Mouse (Mus musculus) heart, postnatal 0 days (tissue): ENCODE measurements around the gene S100a16. TPM values are rescaled to one million over a fixed set of nuclear protein-coding genes. Genes with fewer than 3 reads are reported as not detected.
A peak's percentile ranks its signal among the peaks of the same experiment; 100 is the strongest.

ENCODE experiments used
- ATAC-seq: fragments of 200-750 bp; cut with Nextera tagmentation; 2 replicates; pipeline ENCODE4 v1.8.0; 2017; ENCODE audit warnings: low read depth, moderate number of reproducible peaks, moderate library complexity; ENCODE audit not compliant: insufficient read depth
- DNase-seq: peaks from one replicate; pipeline ENCODE4 v3.0.0-alpha.2; 2016; ENCODE audit warnings: low spot score
- H3K27ac ChIP-seq: fragments of 300-500 bp; sonication (generic); 2 replicates; pipeline ENCODE4 v1.5.1; 2014; ENCODE audit warnings: low read depth, mild to moderate bottlenecking
- H3K27me3 ChIP-seq: fragments of 300-500 bp; sonication (generic); 2 replicates; pipeline ENCODE4 v1.6.1; 2014; ENCODE audit warnings: low read length, mixed read lengths; ENCODE audit not compliant: control insufficient read depth, insufficient read depth
- H3K36me3 ChIP-seq: fragments of 300-500 bp; sonication (generic); replicated peaks from 2 replicates; pipeline ENCODE4 v1.6.1; 2014; ENCODE audit warnings: low read length, mixed read lengths; ENCODE audit not compliant: control insufficient read depth, insufficient read depth
- H3K4me1 ChIP-seq: fragments of 300-500 bp; sonication (generic); 2 replicates; pipeline ENCODE4 v1.6.1; 2014; ENCODE audit warnings: antibody characterized with exemption; ENCODE audit not compliant: control insufficient read depth, insufficient read depth
- H3K4me2 ChIP-seq: fragments of 300-500 bp; sonication (generic); 2 replicates; pipeline ENCODE4 v1.6.1; 2014; ENCODE audit warnings: low read depth, mild to moderate bottlenecking, low read length, moderate library complexity
- H3K4me3 ChIP-seq: fragments of 300-500 bp; sonication (generic); 2 replicates; pipeline ENCODE4 v1.5.1; 2014; ENCODE audit warnings: low read depth, low read length
- H3K9ac ChIP-seq: fragments of 300-500 bp; sonication (generic); replicated peaks from 2 replicates; pipeline ENCODE4 v1.6.1; 2014; ENCODE audit warnings: low read depth, low read length, mixed read lengths
- H3K9me3 ChIP-seq: fragments of 300-500 bp; sonication (generic); replicated peaks from 2 replicates; pipeline ENCODE4 v1.6.1; 2016; ENCODE audit warnings: low read length; ENCODE audit not compliant: control insufficient read depth
- CTCF ChIP-seq: IDR thresholded peaks from 2 replicates; pipeline ENCODE4 v1.5.1; 2016; ENCODE audit warnings: antibody characterized with exemption, control low read depth, low read depth
- EP300 ChIP-seq: IDR thresholded peaks from 2 replicates; pipeline ENCODE4 v1.6.1; 2016; ENCODE audit warnings: antibody characterized with exemption, low read depth
- WGBS: fragments of 180-500 bp; shearing (Covaris S2); extraction: QIAGEN DNeasy Blood & Tissue Kit; methylation state at CpG from one replicate; pipeline ENCODE4 v1.1.7; 2014; 5-methylcytosine and 5-hydroxymethylcytosine counted together
- polyA plus RNA-seq: library from polyadenylated mRNA; unstranded; fragments of >200 nt; fragmentation: Nextera tagmentation; extraction: Ambion mirVana; gene quantifications from 2 replicates; pipeline ENCODE4 v1.2.1, GENCODE M21; 2015
- total RNA-seq: library from RNA; depleted of rRNA; stranded (reverse); fragments of >200 nt; gene quantifications from 2 replicates; pipeline ENCODE4 v1.2.3, GENCODE M21; 2014; ENCODE audit warnings: low replicate concordance

Gene S100a16
- total and polyA plus RNA-seq, 2 experiments from 2014 or later = 89.8 to 131 TPM

- no peak within 1 kb of the TSS for H3K27ac ChIP-seq
- peaks cover 14% of the 10 kb centered on the region for H3K36me3 ChIP-seq
- H3K9me3 ChIP-seq = no peaks in the 10 kb centered on the region
- H3K4me3 ChIP-seq = no peak within 1 kb of the TSS
- DNase-seq (no peak), ATAC-seq (no peak)
- H3K4me2 ChIP-seq = no peak within 1 kb of the TSS
- TF ChIP-seq CTCF (no peak), EP300 (no peak)
- H3K4me1 ChIP-seq = no peaks in the 10 kb centered on the region
- 26% methylated on average over 5 of the region's 5 CpGs for WGBS
- no peaks in the 10 kb centered on the region for H3K27me3 ChIP-seq
- no peak within 1 kb of the TSS for H3K9ac ChIP-seq
Observed at GRCm38 (mm10) chr3:90526580-90526979, 10.5 kb upstream of the S100a16 start, which contains the start of gene S100a14. Gene S100a14 (plus strand): TSS chr3:90526856.

GRCm38 (mm10) chr3:90527291-90527873 is 9.7 kb upstream of the S100a16 start:
- H3K4me3 ChIP-seq = no peak overlapping the region
- no peak overlapping the region for H3K9ac ChIP-seq
- TF ChIP-seq CTCF (no peak), EP300 (no peak)
- H3K36me3 ChIP-seq = peaks cover 14% of the 10 kb centered on the region
- H3K9me3 ChIP-seq = no peaks in the 10 kb centered on the region
- H3K27ac ChIP-seq = no peak overlapping the region
- H3K4me2 ChIP-seq = no peak overlapping the region
- ATAC-seq = no peak
- DNase-seq = no peak
- no peaks in the 10 kb centered on the region for H3K27me3 ChIP-seq
- H3K4me1 ChIP-seq = no peaks in the 10 kb centered on the region
- 90% methylated on average over 7 of the region's 7 CpGs for WGBS

DNA sequence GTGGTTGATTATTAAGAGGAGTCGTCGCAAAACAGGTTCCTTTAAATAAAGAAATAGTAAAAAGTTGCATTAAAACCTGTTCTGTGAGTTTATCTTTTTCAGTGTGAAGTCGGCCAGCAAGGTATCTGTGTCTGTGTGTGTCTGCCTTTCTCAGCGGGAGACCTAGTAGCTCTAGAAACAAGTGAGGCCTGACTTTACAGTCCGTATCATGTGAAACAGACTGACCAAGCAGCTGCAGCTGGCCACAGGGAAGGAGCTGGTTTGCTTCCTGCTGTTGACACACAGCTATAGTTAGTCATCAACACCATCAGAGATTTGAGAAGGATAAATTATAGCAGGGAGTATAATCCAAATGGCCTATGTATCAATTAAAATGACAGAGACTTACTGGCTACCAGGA is 5.3 kb upstream of the S100a16 start:
- H3K9me3 ChIP-seq = no peaks in the 10 kb centered on the region
- no peak for TF ChIP-seq CTCF
- TF ChIP-seq EP300 = no peak
- H3K4me3 ChIP-seq = no peak overlapping the region
- H3K4me1 ChIP-seq = no peaks in the 10 kb centered on the region
- no peak overlapping the region for H3K4me2 ChIP-seq
- H3K36me3 ChIP-seq = no peaks in the 10 kb centered on the region
- H3K27me3 ChIP-seq = no peaks in the 10 kb centered on the region
- no peak for ATAC-seq
- WGBS = 66% methylated on average over 5 of the region's 5 CpGs
- no peak overlapping the region for H3K9ac ChIP-seq
- no peak overlapping the region for H3K27ac ChIP-seq
- DNase-seq = no peak

DNA sequence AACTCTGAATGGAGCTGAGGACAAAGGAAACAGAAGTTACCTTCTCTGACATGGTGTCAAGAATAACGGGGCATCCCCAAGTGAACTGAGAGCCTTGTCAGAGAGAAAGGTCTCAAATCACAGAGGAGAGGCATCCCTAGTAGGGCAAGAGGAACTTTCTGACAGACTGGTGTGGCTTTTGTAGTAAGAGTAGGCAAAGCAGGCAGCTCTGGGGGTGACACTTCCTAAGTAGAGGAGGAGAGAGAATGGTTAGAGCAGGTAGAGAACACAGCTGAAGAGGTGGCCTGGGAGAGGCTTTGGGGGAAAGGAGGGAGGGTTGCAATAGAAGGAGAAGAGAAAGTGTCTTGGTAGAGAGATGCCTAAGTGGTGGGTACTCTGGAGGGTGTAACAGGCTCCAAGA is 1.6 kb upstream of the S100a16 start:
- Histone ChIP-seq H3K4me1 (0 out of 2 replicates have a peak, but pooled peaks cover 4% of the 10 kb centered on the region), H3K27me3 (no peaks in the 10 kb centered on the region), H3K36me3 (no peaks in the 10 kb centered on the region), H3K4me3 (no peak overlapping the region), H3K9me3 (no peaks in the 10 kb centered on the region), H3K9ac (no peak overlapping the region), H3K27ac (no peak overlapping the region), H3K4me2 (no peak overlapping the region)
- no peak for ATAC-seq
- no peak for TF ChIP-seq CTCF
- TF ChIP-seq EP300 = no peak
- DNase-seq = no peak
- 68% methylated on average over 1 of the region's 1 CpGs for WGBS

DNA sequence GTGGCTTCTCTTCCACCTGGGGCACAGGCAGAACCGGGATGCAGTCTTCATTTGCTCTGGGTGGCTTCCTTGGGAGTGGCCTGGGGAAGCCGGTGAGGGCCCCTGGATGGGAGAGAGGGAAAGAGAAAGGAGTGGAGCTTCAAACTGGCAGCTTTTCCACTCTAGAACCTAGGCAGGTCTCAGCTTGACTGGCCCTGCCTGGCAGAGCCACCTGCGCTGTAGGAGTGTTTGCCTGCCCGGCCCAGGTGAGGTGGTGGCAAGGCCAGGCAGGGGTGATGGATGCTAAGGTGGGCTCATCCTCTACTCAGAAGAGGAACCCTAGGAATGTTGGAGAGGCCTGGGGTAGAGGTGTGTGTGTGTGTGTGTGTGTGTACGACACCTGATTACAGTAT is 847 bp downstream of the S100a16 start:
- no peaks in the 10 kb centered on the region for H3K9me3 ChIP-seq
- peak overlapping the region; percentile 51 for H3K4me2 ChIP-seq
- no peaks in the 10 kb centered on the region for H3K36me3 ChIP-seq
- 0 out of 2 replicates have a peak, but pooled peaks cover 4% of the 10 kb centered on the region for H3K4me1 ChIP-seq
- peak overlapping the region; percentile 33 for H3K4me3 ChIP-seq
- H3K9ac ChIP-seq = peak overlapping the region; percentile 42
- H3K27ac ChIP-seq = peak overlapping the region; percentile 50; the same call in 1 of the 2 replicates
- no peak for ATAC-seq
- TF ChIP-seq EP300 (no peak), CTCF (no peak)
- WGBS = 72% methylated on average over 5 of the region's 5 CpGs
- no peak for DNase-seq
- no peaks in the 10 kb centered on the region for H3K27me3 ChIP-seq

DNA sequence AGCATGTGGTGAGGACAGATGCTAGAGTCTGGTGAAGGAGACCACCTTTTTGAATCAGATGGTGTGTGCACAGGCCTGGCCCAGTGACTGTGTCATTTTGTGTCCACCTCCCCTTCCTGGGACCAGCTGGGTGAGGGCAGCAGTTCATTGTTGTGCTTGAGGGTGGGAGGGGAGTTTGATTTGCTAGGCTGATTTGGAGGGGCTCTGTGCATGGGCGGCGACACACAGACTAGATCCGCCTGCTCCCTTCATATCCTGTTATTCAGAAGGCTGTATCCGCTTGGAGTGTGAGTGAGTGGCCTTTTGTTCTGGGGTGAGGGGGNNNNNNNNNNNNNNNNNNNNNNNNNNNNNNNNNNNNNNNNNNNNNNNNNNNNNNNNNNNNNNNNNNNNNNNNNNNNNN is 3.9 kb downstream of the S100a16 start:
- Histone ChIP-seq H3K27ac (peak overlapping the region; percentile 73), H3K36me3 (no peaks in the 10 kb centered on the region), H3K4me3 (peak overlapping the region; percentile 28), H3K9me3 (no peaks in the 10 kb centered on the region), H3K27me3 (no peaks in the 10 kb centered on the region), H3K9ac (peak overlapping the region; percentile 51; the same call in 1 of the 2 replicates), H3K4me1 (0 out of 2 replicates have a peak, but pooled peaks cover 4% of the 10 kb centered on the region), H3K4me2 (peak overlapping the region; percentile 48)
- DNase-seq (peak; percentile 33), ATAC-seq (peak; percentile 74)
- TF ChIP-seq CTCF (no peak), EP300 (0 out of 2 replicates have a peak, but pooled peaks have one; percentile 19)
- 51% methylated on average over 4 of the region's 4 CpGs for WGBS
